ENCODE assay signal across 9 mouse cellular contexts in the genomic region with DNA sequence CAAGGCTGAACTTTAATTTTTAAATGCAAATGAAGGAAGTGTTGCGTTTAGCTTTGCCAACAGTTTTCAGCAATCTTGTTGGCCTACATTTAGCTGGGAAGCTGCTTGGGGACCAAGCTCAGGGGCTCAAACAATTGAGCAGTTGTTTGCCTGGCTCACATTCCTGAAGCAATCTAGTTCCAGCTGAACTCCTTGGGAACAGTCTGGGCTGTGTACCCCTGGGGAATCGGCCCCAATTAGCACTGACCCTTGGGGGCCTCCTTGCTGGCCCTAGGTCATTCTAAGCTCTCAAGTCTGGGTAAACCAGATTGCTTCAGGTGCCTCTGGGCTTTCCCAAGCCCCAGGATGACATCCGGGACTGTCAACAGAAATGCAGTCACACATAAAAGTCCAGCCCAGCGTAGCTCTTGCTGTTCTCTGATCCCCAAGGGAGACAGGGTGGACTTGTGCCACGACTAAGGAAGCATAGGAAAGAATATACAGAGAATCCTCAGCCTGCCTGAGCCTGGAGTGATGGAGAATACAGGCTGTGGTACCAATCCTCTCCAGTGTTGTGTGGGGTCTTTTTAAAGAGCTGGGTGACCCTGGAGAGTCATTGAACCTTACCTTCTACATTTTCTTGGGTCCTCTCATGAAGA.
DNase-seq lines count a peak whose midpoint lies in the region; ATAC-seq and TF ChIP-seq lines count a peak whose summit lies in the region.
"Had no signal": no experiment of that assay in that cellular context is flagged by ENCODE, and none has a peak within 500 bp of the region (broad histone marks: within the 10 kb centered on the region; RNA-seq: fewer than 3 reads in every experiment).

No protein-coding gene starts in this region.

- no peaks in the 10 kb centered on the region for H3K4me1 ChIP-seq in cerebellum, adult 2 months (ENCODE audit: control insufficient read depth, insufficient read depth, low read length)
- H3K4me1 ChIP-seq: heart, embryonic 15.5 days had no signal

- intact Hi-C loops in left cerebral cortex, postnatal 4 days (cut with DNase I) = no loop called here

- H3K27me3 ChIP-seq in cerebellum, adult 2 months (ENCODE audit: control insufficient read depth, insufficient read depth, low read length) = no peaks in the 10 kb centered on the region; the same call in 1 of the 2 replicates
- H3K27me3 ChIP-seq: heart, embryonic 15.5 days had no signal

- no peak for TF ChIP-seq CTCF in cerebellum, adult 2 months (IDR thresholded peaks at IDR 0.05; ENCODE audit: borderline replicate concordance, insufficient read depth, low read depth, low read length)

- TF ChIP-seq POLR2A in cerebellum, adult 2 months (IDR thresholded peaks at IDR 0.05; ENCODE audit: borderline replicate concordance, insufficient read depth, low read length) = no peak

- 21% methylated on average over 5 of the region's 5 CpGs for WGBS in cerebellum, adult 2 months

- peak; percentile 16 to 24 for DNase-seq in cerebellum, adult 2 months
- no peak for DNase-seq in cerebellum, postnatal 4 days (ENCODE audit: low spot score in 2 of 2)
- DNase-seq in brain, adult 2 months (ENCODE audit: low read depth, low spot score) = peak; percentile 15
- DNase-seq in heart, adult 9 months (ENCODE audit: low spot score in 2 of 2) = peak; percentile 13 to 23
- DNase-seq in left cerebral cortex, postnatal 4 days = peak; percentile 31
- no peak for DNase-seq in B cell, adult 2 months
- no peak for DNase-seq in lung, postnatal 10 days

- no peak overlapping the region for H3K27ac ChIP-seq in cerebellum, adult 2 months (ENCODE audit: insufficient read depth, low read length)
- H3K27ac ChIP-seq: heart, embryonic 15.5 days had no signal

- H3K4me3 ChIP-seq in cerebellum, adult 2 months (replicated peaks; ENCODE audit: insufficient read depth, low read depth, low read length) = no peak overlapping the region
- H3K4me3 ChIP-seq: heart, embryonic 15.5 days had no signal

- ATAC-seq in granulocyte monocyte progenitor cell, adult 5-6 weeks (replicated peaks; ENCODE audit: poor library complexity, severe bottlenecking) = no peak

Comparison
In these comparisons a context has a peak if more than half of its experiments do, and no peak if none do; other contexts are left out.
1. DNase-seq: peak in cerebellum, adult 2 months (2 of 2), brain, adult 2 months (single experiment), heart, adult 9 months (2 of 2) and left cerebral cortex, postnatal 4 days (single experiment); none in cerebellum, postnatal 4 days (0 of 2), B cell, adult 2 months (0 of 2) and lung, postnatal 10 days (single experiment).